Mouse (Mus musculus) forelimb bud, embryonic 11.5 days (tissue): ENCODE measurements at regions not wholly inside any gene's neighbourhood (a gene's known extent, or its start where the extent isn't known, plus 50 kb on each side); places are given as distances from the start of the nearest gene placed in this dataset.
A peak's percentile ranks its signal among the peaks of the same experiment; 100 is the strongest.

ENCODE experiments used
- DNase-seq: peaks from one replicate; pipeline ENCODE4 v3.0.0-alpha.2; 2012; ENCODE audit warnings: low read depth, low spot score

- no peak for DNase-seq
Observed at GRCm38 (mm10) chr12:52368034-52368433, 135.7 kb upstream of the Arhgap5 start.

- DNase-seq = no peak
Observed at GRCm38 (mm10) chr12:52368466-52368865, 135.3 kb upstream of the Arhgap5 start.

- DNase-seq = no peak
Observed at GRCm38 (mm10) chr12:52370153-52370710, 133.5 kb upstream of the Arhgap5 start.

- DNase-seq = no peak
Observed at GRCm38 (mm10) chr12:52375116-52375515, 128.7 kb upstream of the Arhgap5 start.

- no peak for DNase-seq
Observed at GRCm38 (mm10) chr12:52376692-52377462, 126.9 kb upstream of the Arhgap5 start.

GRCm38 (mm10) chr12:52377463-52377848 is 126.3 kb upstream of the Arhgap5 start:
- DNase-seq = no peak

GRCm38 (mm10) chr12:52379245-52379644 is 124.5 kb upstream of the Arhgap5 start:
- no peak for DNase-seq

- DNase-seq = no peak
Observed at GRCm38 (mm10) chr12:52379960-52380359, 123.8 kb upstream of the Arhgap5 start.

- peak; percentile 46 for DNase-seq
Observed at GRCm38 (mm10) chr12:52381161-52381967, 122.4 kb upstream of the Arhgap5 start.

GRCm38 (mm10) chr12:52381968-52382325 is 121.8 kb upstream of the Arhgap5 start:
- DNase-seq = no peak

- DNase-seq = no peak
Observed at GRCm38 (mm10) chr12:52382832-52383580, 120.8 kb upstream of the Arhgap5 start.

GRCm38 (mm10) chr12:52389552-52389951 is 114.2 kb upstream of the Arhgap5 start:
- no peak for DNase-seq

- no peak for DNase-seq
Observed at GRCm38 (mm10) chr12:52390242-52390641, 113.5 kb upstream of the Arhgap5 start.

- no peak for DNase-seq
Observed at GRCm38 (mm10) chr12:52392636-52393035, 111.1 kb upstream of the Arhgap5 start.

- DNase-seq = no peak
Observed at GRCm38 (mm10) chr12:52393981-52394718, 109.6 kb upstream of the Arhgap5 start.

- DNase-seq = no peak
Observed at GRCm38 (mm10) chr12:52394719-52395062, 109.1 kb upstream of the Arhgap5 start.

GRCm38 (mm10) chr12:52395111-52395510 is 108.7 kb upstream of the Arhgap5 start:
- no peak for DNase-seq

- DNase-seq = no peak
Observed at GRCm38 (mm10) chr12:52396178-52396841, 107.5 kb upstream of the Arhgap5 start.

GRCm38 (mm10) chr12:52397718-52398510 is 105.9 kb upstream of the Arhgap5 start:
- DNase-seq = no peak

GRCm38 (mm10) chr12:52398511-52398975 is 105.2 kb upstream of the Arhgap5 start:
- no peak for DNase-seq
